Mouse (Mus musculus): ENCODE results near the gene Homez.

The Homez gene

DNA sequence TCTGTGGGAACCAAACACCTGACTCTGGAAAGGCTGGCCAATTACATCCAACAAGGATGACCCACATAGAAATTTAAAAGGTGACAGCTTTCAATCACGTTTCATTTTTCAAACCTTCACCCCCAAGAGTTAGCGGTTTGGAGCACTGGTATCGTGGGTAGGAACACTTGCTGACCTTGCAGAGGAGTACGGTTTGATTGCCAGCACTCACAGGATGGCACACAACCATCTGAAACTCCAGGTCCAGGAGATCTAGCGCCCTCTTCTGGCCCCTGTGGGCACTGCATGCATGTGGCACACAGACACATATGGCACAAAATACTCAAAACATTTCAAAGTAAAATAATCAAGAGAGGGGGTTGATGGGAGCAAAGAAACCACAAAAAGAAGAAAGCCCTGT lies 3.8 kb downstream of the Homez start:
- DNase-seq: peak in 1 of 2 experiments; percentile 28

DNA sequence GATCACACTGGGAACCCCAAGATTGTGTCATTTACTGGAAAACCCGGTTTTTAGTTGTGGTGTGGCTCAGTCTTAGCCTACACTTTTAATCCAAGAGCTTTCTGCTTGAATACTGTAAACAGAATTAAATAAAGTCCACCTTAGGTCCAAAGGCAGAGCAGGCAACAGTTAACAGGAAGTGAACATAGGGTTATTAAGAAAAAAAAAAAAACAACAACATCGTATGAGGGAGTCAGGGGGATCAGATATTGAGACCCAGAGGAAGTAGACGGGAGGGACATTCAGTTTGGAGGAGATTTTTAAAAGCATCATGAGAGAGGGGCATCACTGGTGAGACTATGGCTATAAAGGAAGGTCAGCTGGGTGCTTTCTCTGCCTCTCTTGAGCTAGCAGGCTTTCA lies 4.5 kb downstream of the Homez start:
- DNase-seq: no peak

DNA sequence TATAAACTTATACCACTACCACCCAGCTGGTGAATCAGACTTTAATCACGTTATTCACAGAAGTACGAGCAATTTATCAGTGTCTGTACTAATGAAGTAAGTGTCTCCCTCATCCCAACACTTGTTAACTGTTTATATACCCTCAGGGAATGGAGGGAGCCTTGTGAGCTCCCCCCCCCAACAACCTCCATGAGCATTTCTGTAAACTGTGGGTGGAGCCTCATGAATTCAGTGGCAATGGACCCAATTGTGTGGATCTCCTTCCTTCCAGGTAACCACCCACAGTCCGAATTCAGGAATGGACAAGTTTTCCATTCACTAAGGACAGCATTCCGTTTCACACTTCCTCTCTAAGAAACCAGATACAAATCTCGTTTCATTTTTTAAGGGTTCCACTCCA lies 5.1 kb downstream of the Homez start:
- DNase-seq: no peak

DNA sequence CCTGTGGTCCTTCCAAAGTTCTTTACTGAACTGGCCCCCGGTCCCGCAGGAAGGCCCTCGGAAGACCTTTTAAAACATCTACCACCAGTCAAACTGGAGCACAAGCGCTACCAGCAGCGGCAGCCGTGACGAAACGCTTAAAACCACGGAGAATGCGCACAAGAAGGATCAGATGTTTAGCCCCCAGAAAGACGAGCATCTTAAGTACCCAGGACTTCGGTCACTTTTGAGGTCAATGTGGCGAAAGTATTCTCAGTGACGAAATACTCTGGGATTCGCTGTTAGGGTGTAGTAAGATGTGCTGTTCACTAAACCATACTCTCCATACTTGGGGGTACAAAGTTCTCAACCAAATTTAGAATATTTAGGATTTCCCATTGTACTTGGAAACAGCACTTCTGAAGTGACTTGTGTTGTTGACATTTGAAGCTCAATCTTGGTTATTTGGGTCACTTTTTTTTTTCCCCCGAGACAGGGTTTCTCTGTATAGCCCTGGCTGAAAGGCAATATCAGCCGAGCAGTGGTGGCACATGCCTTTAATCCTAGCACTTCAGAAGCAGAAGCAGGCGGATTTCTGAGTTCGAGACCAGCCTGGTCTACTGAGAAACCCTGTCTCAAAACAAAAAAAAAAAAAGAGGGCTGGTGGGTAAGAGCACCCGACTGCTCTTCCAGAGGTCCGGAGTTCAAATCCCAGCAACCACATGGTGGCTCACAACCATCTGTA lies 6.3 kb downstream of the Homez start:
- DNase-seq: no peak

DNA sequence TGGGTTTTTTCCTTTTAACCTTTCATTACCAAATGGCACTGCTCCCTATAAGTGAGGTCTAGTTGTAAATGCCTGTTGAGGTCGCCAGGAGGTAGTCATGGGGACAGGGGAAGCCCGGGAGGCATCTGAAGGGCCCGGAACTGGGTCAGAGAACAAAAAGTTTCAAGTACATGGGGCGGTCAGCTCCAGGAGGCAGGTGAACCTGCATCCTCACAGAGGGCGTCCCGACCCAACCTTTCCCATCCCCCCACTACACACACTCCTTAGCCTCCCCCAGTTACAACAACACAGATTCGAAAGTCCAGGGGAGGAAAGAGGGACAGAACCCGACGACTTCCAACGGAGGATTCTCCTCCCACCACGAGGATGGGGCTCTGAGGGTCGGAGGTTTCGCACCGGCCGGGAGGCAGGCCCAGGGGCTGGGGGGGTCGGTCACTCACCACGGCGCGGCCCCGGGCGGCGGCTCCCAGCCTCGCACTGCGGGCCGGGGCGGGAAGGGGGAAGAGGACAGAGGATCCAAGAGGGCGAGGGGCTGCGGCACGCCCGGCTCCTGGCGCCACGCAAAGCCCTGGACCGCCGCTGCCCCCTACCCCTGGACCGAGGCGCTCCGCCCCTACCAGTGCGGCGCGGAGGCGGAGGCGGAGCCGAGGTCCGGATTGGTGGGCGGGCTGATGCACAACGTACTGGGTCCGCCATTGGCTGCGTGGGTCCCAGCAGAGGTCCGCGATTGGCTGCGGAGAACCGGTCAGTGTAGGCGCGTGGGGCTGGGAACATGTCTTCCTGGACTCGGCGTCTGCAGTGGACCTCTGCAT lies 7.1 kb downstream of the Homez start:
- DNase-seq: peak; percentile 92 to 94

DNA sequence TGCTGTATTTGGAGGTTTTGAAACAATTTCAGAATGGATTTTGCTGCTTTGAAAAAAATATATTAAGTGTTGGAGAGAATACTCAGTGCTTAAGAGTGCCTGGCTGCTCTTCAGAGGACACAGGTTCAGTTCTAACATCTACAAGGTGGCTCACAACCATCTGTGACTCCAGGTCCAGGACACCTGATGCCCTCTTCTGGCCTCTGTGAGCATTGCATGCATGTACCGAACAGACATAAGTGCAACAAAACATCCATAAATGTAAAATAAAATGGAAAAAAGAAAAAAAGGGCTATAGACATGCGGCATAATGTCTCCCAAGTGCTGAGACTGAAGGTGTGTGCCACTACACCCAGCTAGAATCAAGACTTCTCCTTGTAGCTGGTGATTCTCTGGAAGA lies 10.2 kb downstream of the Homez start:
- peak; percentile 41 to 78 for DNase-seq

DNA sequence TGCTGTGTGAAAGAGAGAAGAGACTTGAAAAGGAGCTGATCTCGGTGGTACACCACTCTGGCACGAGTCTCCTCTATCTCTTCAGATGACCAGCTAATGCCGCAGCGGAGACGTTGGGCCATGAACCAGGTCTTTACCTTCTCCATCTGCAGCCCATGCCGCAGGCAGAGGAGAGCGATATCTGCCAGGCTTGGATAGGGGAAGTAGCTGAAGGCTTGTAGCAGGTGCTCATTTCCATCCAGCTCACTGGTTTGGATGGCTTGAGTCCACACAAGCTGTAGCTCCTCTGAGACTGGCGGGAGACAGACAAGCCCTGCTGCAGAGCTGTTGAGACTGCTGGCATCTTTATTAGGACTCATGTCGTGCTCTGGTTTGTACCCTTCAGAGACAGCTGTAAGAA lies 12.9 kb downstream of the Homez start:
- DNase-seq: no peak

DNA sequence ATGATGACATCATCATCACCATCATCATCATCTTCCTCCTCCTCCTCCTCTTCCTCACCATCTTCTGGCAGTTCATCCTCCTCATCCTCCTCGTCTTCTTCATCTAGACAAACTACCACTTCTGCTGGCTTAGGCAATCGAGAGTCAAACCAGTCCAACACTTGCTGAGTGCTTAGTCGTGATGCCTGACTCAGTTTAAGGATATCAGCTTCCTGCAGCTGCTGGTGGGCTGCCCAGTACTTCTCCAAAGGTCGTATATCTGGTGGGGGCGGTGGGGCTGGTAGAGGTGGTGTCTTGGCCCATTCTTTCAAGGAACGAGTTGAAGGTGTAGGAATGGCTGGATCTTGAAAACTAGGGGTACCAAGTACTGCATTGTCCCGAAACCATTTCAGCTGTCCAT lies 14.1 kb downstream of the Homez start:
- DNase-seq: no peak

DNA sequence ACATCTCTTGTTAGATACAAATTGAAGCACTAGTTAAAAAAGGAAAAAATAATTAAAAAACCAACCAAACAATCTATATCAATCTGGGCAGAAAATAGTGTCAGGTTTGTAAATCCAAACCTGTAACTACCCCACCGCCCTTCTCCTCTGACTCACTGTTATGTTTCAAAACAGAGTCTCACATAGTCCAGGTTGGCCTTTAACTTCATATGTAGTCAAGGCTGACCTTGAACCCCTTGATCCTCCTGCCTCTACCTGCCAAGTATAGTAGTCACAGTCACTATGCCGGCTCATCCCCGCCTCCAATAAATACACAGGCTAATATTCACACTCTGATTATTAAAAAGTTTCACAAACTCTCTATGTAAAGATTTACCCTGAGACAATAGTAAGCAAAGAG lies 15.0 kb downstream of the Homez start:
- DNase-seq: no peak

DNA sequence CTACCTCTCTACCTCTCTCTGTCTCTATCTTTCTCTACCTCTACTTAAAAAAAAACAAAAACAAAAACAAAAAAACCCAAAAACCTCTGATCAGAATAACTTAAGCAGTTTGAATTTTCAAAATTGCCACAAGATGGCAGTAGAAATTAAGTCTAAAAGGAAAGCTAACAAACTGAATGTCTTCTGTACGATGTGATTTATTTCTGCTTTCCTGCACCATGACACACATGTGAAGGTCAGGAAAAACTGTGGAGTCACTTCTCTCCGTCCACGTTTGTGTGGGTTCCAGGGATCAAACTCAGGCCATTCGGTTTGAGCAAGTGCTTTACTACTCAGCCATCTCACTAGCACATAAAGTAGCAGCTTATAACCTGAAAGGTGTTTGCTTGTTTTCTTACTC lies 27.3 kb downstream of the Homez start:
- peak in 1 of 2 experiments; percentile 24 for DNase-seq

DNA sequence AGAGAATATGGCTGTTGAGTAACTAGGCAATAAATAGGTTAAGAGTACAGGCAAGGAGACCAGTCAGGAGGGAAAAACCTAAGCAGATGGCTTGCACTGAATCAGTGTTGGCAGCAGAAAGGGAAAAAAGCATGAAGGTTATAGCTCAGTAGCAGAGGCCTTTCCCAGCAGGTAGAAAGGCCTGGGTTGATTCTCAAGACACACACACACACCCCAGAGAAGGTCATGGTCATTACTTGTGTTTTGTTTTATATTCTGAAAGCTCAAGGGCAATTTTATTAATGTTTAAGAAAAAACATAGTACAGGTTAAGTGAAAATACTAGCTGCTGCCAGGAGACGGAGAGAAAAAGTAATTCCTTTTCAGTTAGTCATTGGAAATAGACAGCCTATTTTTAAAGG lies 47.0 kb downstream of the Homez start:
- peak; percentile 38 to 69 for DNase-seq

DNA sequence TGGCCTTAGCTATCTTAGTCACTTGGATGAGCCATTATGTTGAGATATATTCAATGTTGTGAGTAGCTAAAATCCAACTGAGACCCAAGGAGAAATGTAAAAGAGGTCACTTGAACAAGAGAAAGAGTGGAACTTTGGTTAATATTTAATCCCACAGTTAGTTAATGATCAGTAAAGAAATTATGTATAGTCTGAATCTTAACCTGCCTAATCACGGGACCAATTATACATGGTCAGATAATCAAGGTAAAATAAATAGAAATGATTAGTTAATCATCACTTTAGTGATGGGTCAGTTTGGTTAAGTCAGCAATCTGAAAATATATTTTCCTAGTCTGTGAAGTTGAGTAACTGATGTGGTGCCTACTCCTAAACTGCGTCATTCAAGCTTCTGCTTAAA lies 48.5 kb downstream of the Homez start:
- DNase-seq: peak in 1 of 2 experiments; percentile 57

DNA sequence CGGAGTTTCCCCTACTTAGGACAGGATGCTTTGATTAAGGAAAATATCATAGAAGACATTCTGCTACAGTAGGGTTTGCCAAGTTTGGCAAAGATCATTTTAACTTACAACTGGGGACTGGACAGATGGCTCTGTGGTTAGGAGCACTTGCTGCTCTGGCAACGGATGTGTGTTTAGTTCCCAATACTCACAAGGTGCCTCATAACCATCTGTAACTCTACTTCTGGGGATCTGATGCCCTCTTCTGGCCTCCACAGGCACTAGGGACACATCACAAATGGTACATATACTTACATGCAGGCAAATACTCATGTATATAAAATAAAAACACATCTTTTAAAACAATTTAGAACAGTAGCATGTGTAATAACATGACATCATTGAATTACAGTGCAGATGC lies 53.0 kb downstream of the Homez start:
- DNase-seq: peak; percentile 50 to 66

DNA sequence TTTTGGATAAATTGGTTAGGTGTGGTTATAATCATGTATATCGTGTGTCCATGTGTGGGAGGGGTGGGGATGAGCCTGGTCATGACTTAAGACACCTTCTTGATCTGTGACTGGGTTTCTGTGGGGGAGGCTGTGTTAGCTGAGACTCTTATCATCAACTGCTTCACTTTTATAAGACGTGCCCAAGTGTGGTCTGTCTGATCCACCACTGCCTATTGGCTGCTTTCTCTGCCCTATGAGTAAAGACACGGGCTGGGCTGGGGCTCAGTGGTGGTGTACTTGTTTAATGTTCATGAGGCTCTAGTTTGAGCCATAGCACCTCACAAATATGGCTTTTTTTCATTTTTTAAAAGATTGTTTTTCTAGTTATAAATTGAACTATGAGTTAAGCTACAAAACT lies 55.0 kb downstream of the Homez start:
- no peak for DNase-seq

DNA sequence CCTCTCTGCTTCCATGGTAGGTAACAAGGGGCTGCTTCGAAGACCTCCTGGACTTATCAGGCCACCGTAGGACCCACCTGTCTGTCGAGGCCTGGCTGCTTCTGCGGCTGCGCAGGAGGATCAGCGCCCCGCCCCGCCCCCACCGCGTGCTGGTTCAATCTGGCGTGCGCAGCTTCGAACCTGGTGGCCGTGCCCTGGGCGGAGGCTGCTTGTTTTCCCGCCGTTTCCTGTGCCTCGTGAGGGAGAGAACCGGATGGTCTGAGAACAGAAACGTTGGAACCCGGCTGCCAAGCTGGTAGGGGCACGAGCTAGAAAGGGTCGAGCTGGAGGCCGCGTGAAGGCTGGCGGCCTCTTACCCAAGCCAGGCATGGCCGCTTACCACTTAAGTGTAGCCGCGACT lies 56.8 kb downstream of the Homez start, which contains the start of gene Rnf212b:
Gene Rnf212b (plus strand): TSS at position 151 of the 400 bp plus-strand sequence.
- no peak for DNase-seq

DNA sequence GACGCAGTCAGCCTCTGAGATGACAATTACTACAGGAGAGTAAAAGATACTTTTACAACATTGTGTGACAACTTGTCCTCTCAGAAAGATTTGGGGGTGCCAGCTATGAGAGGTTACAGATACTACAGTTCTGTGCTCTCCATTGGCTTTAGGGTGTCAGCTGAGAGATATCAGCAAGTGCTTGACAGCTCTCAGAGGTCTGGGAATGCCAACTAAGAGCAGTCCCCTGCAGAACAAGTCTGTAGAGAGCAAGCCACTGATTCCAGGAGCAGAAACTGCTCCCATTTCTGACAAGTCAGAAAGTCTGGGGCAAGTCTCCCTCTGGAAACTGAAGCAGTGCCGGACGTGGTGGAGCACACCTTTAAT lies 61.1 kb downstream of the Homez start:
- DNase-seq: no peak

DNA sequence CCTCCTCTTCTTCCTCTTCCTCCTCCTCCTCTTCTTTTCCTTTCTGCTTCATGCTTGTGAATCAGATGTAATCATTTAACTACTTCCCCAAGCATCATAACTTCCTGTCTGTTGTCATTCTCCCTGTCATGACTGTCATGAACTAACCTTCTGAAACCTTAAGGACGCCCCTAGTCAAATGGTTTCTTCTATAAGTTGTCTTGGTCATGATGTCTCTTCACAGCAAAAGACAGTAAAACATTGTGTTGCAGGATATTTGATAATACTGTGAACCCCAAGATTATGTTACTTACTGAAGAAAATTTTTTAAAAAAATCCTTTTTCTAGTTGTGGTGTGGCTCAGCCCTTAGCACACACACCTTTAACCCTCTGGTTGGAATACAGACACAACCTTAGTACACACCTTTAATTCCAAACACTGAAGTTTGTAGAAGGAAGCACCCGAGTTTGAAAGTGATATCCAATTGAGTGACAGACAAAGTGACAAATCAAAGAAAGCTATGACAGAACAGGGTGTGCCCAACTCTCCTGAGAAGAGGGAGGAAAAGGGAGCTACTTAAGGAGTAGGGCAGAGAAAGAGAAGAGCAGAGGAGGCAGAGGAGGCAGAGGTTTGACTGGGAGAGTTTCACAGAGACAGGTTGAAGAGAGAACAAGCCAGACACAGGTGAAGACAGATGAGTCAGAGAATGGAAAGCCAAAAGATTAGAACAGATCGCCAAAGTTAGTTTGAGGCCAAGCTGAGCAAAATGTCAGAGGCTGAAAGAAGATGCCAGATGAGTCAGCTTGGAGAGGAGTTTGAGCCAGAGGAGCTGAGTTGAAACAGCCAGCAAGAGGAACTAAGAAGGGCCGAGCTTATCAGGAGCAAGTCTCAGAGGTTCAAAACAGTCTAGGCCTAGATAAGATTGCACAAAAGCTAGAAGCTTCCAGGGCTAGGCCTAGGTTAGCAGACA lies 61.8 kb downstream of the Homez start:
- DNase-seq: no peak

DNA sequence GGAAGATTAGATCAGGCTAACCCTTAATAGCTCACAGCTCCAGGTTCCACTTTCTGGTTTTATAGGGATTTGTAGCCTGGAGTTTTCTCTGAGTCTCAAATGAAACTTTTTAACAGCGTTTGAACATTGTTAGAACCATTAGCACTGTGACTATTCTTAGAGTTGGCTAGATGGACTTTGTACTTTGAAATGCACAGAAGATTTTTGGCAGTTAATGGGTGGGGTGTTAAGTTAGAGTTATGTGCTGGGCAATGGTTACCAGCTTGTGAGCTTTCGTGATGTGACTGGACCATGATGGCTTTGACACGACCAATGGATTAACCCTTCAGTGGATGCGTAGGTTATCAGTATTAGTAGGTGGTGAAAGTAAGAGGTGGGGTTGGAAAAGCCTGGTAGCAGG lies 64.6 kb downstream of the Homez start:
- DNase-seq: peak in 1 of 2 experiments; percentile 55
